Mouse (Mus musculus) Patski (cell line): ENCODE results near the gene Llgl2. TPM values are rescaled to one million over a fixed set of nuclear protein-coding genes. Genes with fewer than 3 reads are reported as not detected.

Experiments used
- ATAC-seq: fragments of 100-300 bp; one replicate; pipeline ENCODE4 v1.8.0; 2021
- CTCF ChIA-PET: fragments of 350-600 bp; sonication (Branson Sonifier 250); formaldehyde crosslinking; loops from one replicate; lab custom pipeline; 2022; ENCODE audit warnings: inconsistent platforms; lab: Charles Lee
- POLR2A ChIA-PET: fragments of 350-600 bp; sonication (Branson Sonifier 250); formaldehyde crosslinking; loops from one replicate; lab custom pipeline; 2022; ENCODE audit warnings: antibody characterized with exemption, inconsistent platforms; lab: Charles Lee
- DNase-seq: peaks from one replicate; pipeline ENCODE4 v3.0.0-alpha.2; 2011; ENCODE audit warnings: low read depth, low spot score
- H3K27me3 ChIP-seq: fragments of 371-371 bp; one replicate; pipeline ENCODE4 v1.5.1; 2021
- CTCF ChIP-seq: fragments of 100-300 bp; IDR thresholded peaks from one replicate; pipeline ENCODE4 v1.5.1; 2021
- in situ Hi-C: fragments of 300-500 bp; cut with MboI; formaldehyde crosslinking; loops from 3 replicates; pipeline ENCODE4 v1.11.1; 2018; ENCODE audit warnings: low pct_unique_long_range_greater_than_20kb, mixed read lengths
- polyA plus RNA-seq: library from polyadenylated mRNA; unstranded; gene quantifications from one replicate; pipeline ENCODE4 v1.2.3, GENCODE M21; 2021

The Llgl2 gene
- polyA plus RNA-seq, 1 experiment from 2014 or later: 163 TPM

- ATAC-seq (no peak), DNase-seq (no peak)
- in situ Hi-C loops: no loop called here
- ChIA-PET CTCF (interaction anchor here (1.1 kb wide), 1 partner anchor 10 kb away, joined by 3 read pairs; no protein-coding TSS in a partner anchor), POLR2A (interaction anchor here (1.1 to 1.7 kb wide), 2 partner anchors 9 to 24 kb away, joined by 3 to 4 read pairs; no protein-coding TSS in a partner anchor)
- TF ChIP-seq CTCF: no peak
- H3K27me3 ChIP-seq: no peaks in the 10 kb centered on the region
These were observed 34.1 kb upstream of the Llgl2 start for GRCm38 (mm10) chr11:115789787-115790186.

- in situ Hi-C loops: no loop called here
- H3K27me3 ChIP-seq: no peaks in the 10 kb centered on the region
- ATAC-seq: no peak
- ChIA-PET CTCF (no interaction called here), POLR2A (no interaction called here)
- no peak for DNase-seq
- TF ChIP-seq CTCF: no peak
These were observed 31.9 kb upstream of the Llgl2 start for GRCm38 (mm10) chr11:115791919-115792318.

- ChIA-PET CTCF (no interaction called here), POLR2A (no interaction called here)
- in situ Hi-C loops: no loop called here
- DNase-seq: no peak
- TF ChIP-seq CTCF: no peak
- no peak for ATAC-seq
- H3K27me3 ChIP-seq: no peaks in the 10 kb centered on the region
These were observed 31.5 kb upstream of the Llgl2 start for GRCm38 (mm10) chr11:115792353-115792752.

- H3K27me3 ChIP-seq: no peaks in the 10 kb centered on the region
- ATAC-seq: no peak
- no peak for TF ChIP-seq CTCF
- in situ Hi-C loops: no loop called here
- CTCF ChIA-PET: no interaction called here
- POLR2A ChIA-PET: interaction anchor here (1.3 kb wide), 1 partner anchor 8 kb away, joined by 3 read pairs; no protein-coding TSS in a partner anchor
- DNase-seq: no peak
These were observed 27.0 kb upstream of the Llgl2 start for GRCm38 (mm10) chr11:115796898-115797297.

GRCm38 (mm10) chr11:115797665-115798064 lies 26.2 kb upstream of the Llgl2 start:
- ATAC-seq (no peak), DNase-seq (no peak)
- ChIA-PET CTCF (no interaction called here), POLR2A (interaction anchor here (0.9 to 1.4 kb wide), 2 partner anchors 10 to 21 kb away, joined by 3 to 5 read pairs; no protein-coding TSS in a partner anchor)
- no peaks in the 10 kb centered on the region for H3K27me3 ChIP-seq
- in situ Hi-C loops: no loop called here
- TF ChIP-seq CTCF: no peak

GRCm38 (mm10) chr11:115800981-115801380 lies 22.9 kb upstream of the Llgl2 start:
- H3K27me3 ChIP-seq: no peaks in the 10 kb centered on the region
- POLR2A ChIA-PET: no interaction called here
- no peak for ATAC-seq
- no peak for TF ChIP-seq CTCF
- no peak for DNase-seq
- in situ Hi-C loops: no loop called here
- CTCF ChIA-PET: no interaction called here

GRCm38 (mm10) chr11:115803072-115803709 lies 20.7 kb upstream of the Llgl2 start:
- no peak for TF ChIP-seq CTCF
- CTCF ChIA-PET: interaction anchor here (1.3 kb wide), 1 partner anchor 10 kb away, joined by 5 read pairs; no protein-coding TSS in a partner anchor
- POLR2A ChIA-PET: interaction anchor here (0.6 kb wide), 1 partner anchor 80 kb away, joined by 3 read pairs; no protein-coding TSS in a partner anchor
- DNase-seq: no peak
- in situ Hi-C loops: no loop called here
- H3K27me3 ChIP-seq: no peaks in the 10 kb centered on the region
- ATAC-seq: no peak

- ATAC-seq (no peak), DNase-seq (no peak)
- CTCF ChIA-PET: no interaction called here
- in situ Hi-C loops: no loop called here
- POLR2A ChIA-PET: interaction anchor here (1.3 kb wide), 1 partner anchor 9 kb away, joined by 3 read pairs; no protein-coding TSS in a partner anchor
- TF ChIP-seq CTCF: no peak
- no peaks in the 10 kb centered on the region for H3K27me3 ChIP-seq
These were observed 18.8 kb upstream of the Llgl2 start for GRCm38 (mm10) chr11:115805005-115805404.

GRCm38 (mm10) chr11:115806154-115806553 lies 17.7 kb upstream of the Llgl2 start:
- ChIA-PET POLR2A (no interaction called here), CTCF (no interaction called here)
- ATAC-seq: no peak
- no peaks in the 10 kb centered on the region for H3K27me3 ChIP-seq
- no peak for DNase-seq
- in situ Hi-C loops: no loop called here
- TF ChIP-seq CTCF: no peak

GRCm38 (mm10) chr11:115807306-115807705 lies 16.5 kb upstream of the Llgl2 start:
- ChIA-PET POLR2A (interaction anchor here (1.9 kb wide), 1 partner anchor 9 kb away, joined by 5 read pairs; no protein-coding TSS in a partner anchor), CTCF (no interaction called here)
- no peaks in the 10 kb centered on the region for H3K27me3 ChIP-seq
- in situ Hi-C loops: no loop called here
- no peak for DNase-seq
- TF ChIP-seq CTCF: no peak
- ATAC-seq: no peak

- ATAC-seq (no peak), DNase-seq (no peak)
- in situ Hi-C loops: no loop called here
- ChIA-PET POLR2A (interaction anchor here (1.9 kb wide), 1 partner anchor 10 kb away, joined by 5 read pairs; no protein-coding TSS in a partner anchor), CTCF (no interaction called here)
- TF ChIP-seq CTCF: no peak
- no peaks in the 10 kb centered on the region for H3K27me3 ChIP-seq
These were observed 15.9 kb upstream of the Llgl2 start for GRCm38 (mm10) chr11:115807971-115808370.
